Mouse (Mus musculus): Measurements from ENCODE around the gene Rfx3. TPM values are rescaled to one million over a fixed set of nuclear protein-coding genes. Genes with fewer than 3 reads are reported as not detected.

The Rfx3 gene
- total RNA-seq (2012; rRNA removed), result 1.1 and 1.7 TPM in 2 replicates
- polyA plus RNA-seq (2012; ENCODE audit: insufficient read depth in 1 of 2, insufficient read length in 2 of 2, low read depth in 1 of 2, low replicate concordance in 2 of 2, missing spikeins in 1 of 2), result 10 to 100 TPM in 1 of 2 experiments, 1 to 10 TPM in 1; 1.8 to 62.0 TPM

GRCm38 (mm10) chr19:28010471-28011395 lies at the start of gene Rfx3:
Gene Rfx3, minus strand, starts transcription at chr19:28011166.
- Histone ChIP-seq H3K4me1 (ENCODE audit: control insufficient read depth in 1 of 2, insufficient read depth in 2 of 2, low read length in 2 of 2) (peaks cover 3 to 4% of the 10 kb centered on the region in 2 experiments; a peak in 2 of 4 replicates), H3K36me3 (ENCODE audit: control insufficient read depth in 1 of 2, insufficient read depth in 2 of 2, low read length in 2 of 2) (peaks cover 0 to 8% of the 10 kb centered on the region in 2 experiments; a peak in 2 of 4 replicates), H3K9ac (ENCODE audit: control insufficient read depth, low read depth, low read length, poor library complexity, severe bottlenecking) (peak within 1 kb of the TSS; percentile 97), H3K79me2 (ENCODE audit: control insufficient read depth, insufficient read depth, low read length, poor library complexity) (peaks cover 19% of the 10 kb centered on the region), H3K4me3 (ENCODE audit: control insufficient read depth in 1 of 2, insufficient read depth in 1 of 2, low read depth in 2 of 2, low read length in 2 of 2) (peak within 1 kb of the TSS; percentile 84 to 89), H3K9me3 (replicated peaks; ENCODE audit: insufficient read depth, low read length) (no peaks in the 10 kb centered on the region), H3K27me3 (ENCODE audit: control insufficient read depth in 1 of 2, insufficient read depth in 2 of 2, low read length in 2 of 2) (no peaks in the 10 kb centered on the region), H3K27ac (ENCODE audit: control insufficient read depth, low read depth, low read length) (peak within 1 kb of the TSS; percentile 97)
- TF ChIP-seq E2F4 (IDR thresholded peaks at IDR 0.05; ENCODE audit: borderline replicate concordance, low read depth, low read length) (no peak), RAD21 (IDR thresholded peaks at IDR 0.05; ENCODE audit: low read depth, low read length) (no peak), JUND (IDR thresholded peaks at IDR 0.05; ENCODE audit: low read depth, low read length) (0 out of 2 replicates have a peak, but pooled peaks have one; percentile 61), MEF2A (IDR thresholded peaks at IDR 0.05; ENCODE audit: extremely low read depth, insufficient replicate concordance, low read depth, low read length, poor library complexity, severe bottlenecking) (no peak), MAZ (IDR thresholded peaks at IDR 0.05; ENCODE audit: low read depth, low read length) (peak; percentile 77; the same call in 1 of the 2 replicates), KAT2A (conservative IDR thresholded peaks at IDR 0.05; ENCODE audit: low read depth, low read length) (no peak), CHD1 (IDR thresholded peaks at IDR 0.05; ENCODE audit: low read depth, low read length) (0 out of 2 replicates have a peak, but pooled peaks have one; percentile 34), MXI1 (IDR thresholded peaks at IDR 0.05; ENCODE audit: low read depth, low read length) (peak; percentile 79), UBTF (IDR thresholded peaks at IDR 0.05; ENCODE audit: borderline replicate concordance, insufficient read depth, low read depth, low read length) (0 out of 2 replicates have a peak, but pooled peaks have one; percentile 3), ETS1 (IDR thresholded peaks at IDR 0.05; ENCODE audit: low read depth, low read length) (peak; percentile 24; the same call in 1 of the 2 replicates), MYB (IDR thresholded peaks at IDR 0.05; ENCODE audit: low read depth, low read length) (no peak), ZNF384 (IDR thresholded peaks at IDR 0.05; ENCODE audit: low read depth, low read length) (peak; percentile 21; the same call in 1 of the 2 replicates), SIN3A (IDR thresholded peaks at IDR 0.05; ENCODE audit: low read length) (peak; percentile 89), ELF1 (IDR thresholded peaks at IDR 0.05; ENCODE audit: low read depth, low read length) (peak; percentile 63; the same call in 1 of the 2 replicates)
- DNase-seq (ENCODE audit: low read depth, low spot score), result peak; percentile 87

GRCm38 (mm10) chr19:28052058-28052457 lies 41.1 kb upstream of the Rfx3 start:
- Histone ChIP-seq H3K9me3 (replicated peaks; ENCODE audit: insufficient read depth, low read length) (no peaks in the 10 kb centered on the region), H3K36me3 (ENCODE audit: control insufficient read depth in 1 of 2, insufficient read depth in 2 of 2, low read length in 2 of 2) (no peaks in the 10 kb centered on the region), H3K4me1 (ENCODE audit: control insufficient read depth in 1 of 2, insufficient read depth in 2 of 2, low read length in 2 of 2) (no peaks in the 10 kb centered on the region), H3K4me3 (ENCODE audit: control insufficient read depth in 1 of 2, insufficient read depth in 1 of 2, low read depth in 2 of 2, low read length in 2 of 2) (no peak overlapping the region), H3K27ac (ENCODE audit: control insufficient read depth, low read depth, low read length) (no peak overlapping the region), H3K27me3 (ENCODE audit: control insufficient read depth in 1 of 2, insufficient read depth in 2 of 2, low read length in 2 of 2) (no peaks in the 10 kb centered on the region; a peak in 2 of 4 replicates), H3K9ac (ENCODE audit: control insufficient read depth, low read depth, low read length, poor library complexity, severe bottlenecking) (no peak overlapping the region), H3K79me2 (ENCODE audit: control insufficient read depth, insufficient read depth, low read length, poor library complexity) (no peaks in the 10 kb centered on the region)
- no peak for TF ChIP-seq TAL1 (IDR thresholded peaks at IDR 0.05; ENCODE audit: low read length)
- no peak for TF ChIP-seq MAFK (IDR thresholded peaks at IDR 0.05; ENCODE audit: borderline replicate concordance, low read depth, low read length)
- TF ChIP-seq RAD21 (IDR thresholded peaks at IDR 0.05; ENCODE audit: low read depth, low read length), result no peak
- no peak for TF ChIP-seq MAX (IDR thresholded peaks at IDR 0.05; ENCODE audit: low read length)
- no peak for TF ChIP-seq POLR2AphosphoS2 (IDR thresholded peaks at IDR 0.05; ENCODE audit: low read length)
- TF ChIP-seq HCFC1 (IDR thresholded peaks at IDR 0.05; ENCODE audit: low read depth, low read length), result no peak
- TF ChIP-seq MYC (IDR thresholded peaks at IDR 0.05; ENCODE audit: low read depth, low read length), result no peak
- TF ChIP-seq ZKSCAN1 (IDR thresholded peaks at IDR 0.05; ENCODE audit: low read depth, low read length), result no peak
- TF ChIP-seq ZNF384 (IDR thresholded peaks at IDR 0.05; ENCODE audit: low read depth, low read length), result no peak
- no peak for TF ChIP-seq MAZ (IDR thresholded peaks at IDR 0.05; ENCODE audit: low read depth, low read length)
- no peak for TF ChIP-seq CHD2 (IDR thresholded peaks at IDR 0.05; ENCODE audit: low read length)
- TF ChIP-seq NELFE (IDR thresholded peaks at IDR 0.05; ENCODE audit: low read depth, low read length), result no peak
- no peak for TF ChIP-seq ZC3H11A (IDR thresholded peaks at IDR 0.05; ENCODE audit: low read depth, low read length)
- TF ChIP-seq ELF1 (IDR thresholded peaks at IDR 0.05; ENCODE audit: low read depth, low read length), result no peak
- no peak for TF ChIP-seq TBP (IDR thresholded peaks at IDR 0.05; ENCODE audit: low read depth, low read length)
- TF ChIP-seq POLR2A (IDR thresholded peaks at IDR 0.05; ENCODE audit: control insufficient read depth in 1 of 2, insufficient read depth in 1 of 2, low read depth in 1 of 2, low read length in 2 of 2, poor library complexity in 1 of 2), result no peak
- TF ChIP-seq MEF2A (IDR thresholded peaks at IDR 0.05; ENCODE audit: extremely low read depth, insufficient replicate concordance, low read depth, low read length, poor library complexity, severe bottlenecking), result no peak
- no peak for TF ChIP-seq BHLHE40 (IDR thresholded peaks at IDR 0.05; ENCODE audit: borderline replicate concordance, low read depth, low read length)
- DNase-seq (ENCODE audit: low read depth, low spot score), result no peak
